Mouse (Mus musculus): ENCODE data around the gene Daam2. TPM values are rescaled to one million over a fixed set of nuclear protein-coding genes. Genes with fewer than 3 reads are reported as not detected.
"Not testable (repeated sequence)": the region's sequence is repeated elsewhere in the genome, so short reads cannot be mapped to it uniquely, and the experiment has no call there.

The Daam2 gene
- total and polyA plus RNA-seq, 2 experiments from 2014 or later: 2.2 to 12.9 TPM

DNA sequence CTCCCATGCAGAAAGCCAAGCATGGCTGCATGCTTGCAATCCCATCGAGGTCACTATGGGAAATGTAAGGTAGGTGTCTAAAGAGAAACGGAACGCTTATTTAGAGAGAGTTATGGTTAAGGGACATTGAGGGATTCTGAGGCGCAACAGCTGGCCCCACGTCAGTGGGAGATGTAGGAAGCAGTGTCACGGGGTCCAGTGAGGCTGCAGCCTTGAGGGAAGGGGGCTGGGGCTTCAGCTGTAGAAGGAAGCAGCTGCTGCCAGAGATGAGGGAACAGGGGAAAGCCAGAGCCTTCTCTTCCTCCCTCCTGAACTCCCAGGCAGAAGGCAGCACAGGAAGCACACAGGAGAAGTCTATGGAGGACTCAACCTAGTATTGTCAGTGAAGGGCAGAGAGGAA, 113.2 kb downstream of the Daam2 start:
- Histone ChIP-seq H3K4me2 (ENCODE audit: low read depth, low read length) (no peak overlapping the region), H3K27ac (no peak overlapping the region), H3K4me3 (ENCODE audit: low read length) (no peak overlapping the region), H3K36me3 (ENCODE audit: insufficient read depth, low read length) (peaks cover 6% of the 10 kb centered on the region; the same call in 1 of the 2 replicates), H3K27me3 (ENCODE audit: insufficient read depth, low read length) (no peaks in the 10 kb centered on the region), H3K9ac (replicated peaks; ENCODE audit: low read length) (no peak overlapping the region), H3K9me3 (ENCODE audit: low read length) (no peaks in the 10 kb centered on the region), H3K4me1 (ENCODE audit: insufficient read depth, low read length) (no peaks in the 10 kb centered on the region)
- 81% methylated on average over 6 of the region's 6 CpGs for WGBS
- TF ChIP-seq CTCF (IDR thresholded peaks at IDR 0.05; ENCODE audit: low read depth): no peak
- ATAC-seq (no peak), DNase-seq (ENCODE audit: low spot score) (no peak)

DNA sequence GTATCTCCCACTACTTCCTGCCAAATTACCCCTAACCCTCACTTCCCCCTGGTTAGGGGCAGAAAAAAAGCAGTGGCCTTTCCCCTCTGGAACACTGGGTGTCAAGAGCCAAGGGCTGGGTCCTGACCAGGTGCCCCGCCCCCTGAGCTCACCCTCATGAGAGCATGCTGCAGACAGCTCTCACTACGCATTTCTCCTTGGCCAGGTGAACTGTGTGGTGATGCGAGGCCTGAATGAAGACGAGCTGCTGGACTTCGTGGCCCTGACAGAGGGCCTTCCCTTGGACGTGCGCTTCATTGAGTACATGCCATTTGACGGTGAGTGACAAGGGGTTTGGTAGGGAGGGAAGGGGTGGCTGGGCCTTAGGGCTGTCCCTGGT, 114.9 kb downstream of the Daam2 start:
- peaks cover 1% of the 10 kb centered on the region; the same call in 1 of the 2 replicates for H3K36me3 ChIP-seq (ENCODE audit: insufficient read depth, low read length)
- ATAC-seq: no peak
- H3K9me3 ChIP-seq (ENCODE audit: low read length): no peaks in the 10 kb centered on the region
- H3K4me2 ChIP-seq (ENCODE audit: low read depth, low read length): no peak overlapping the region
- H3K27me3 ChIP-seq (ENCODE audit: insufficient read depth, low read length): no peaks in the 10 kb centered on the region
- TF ChIP-seq CTCF (IDR thresholded peaks at IDR 0.05; ENCODE audit: low read depth): no peak
- no peak overlapping the region for H3K4me3 ChIP-seq (ENCODE audit: low read length)
- whole genome bisulfite sequencing: 86% methylated on average over 8 of the region's 8 CpGs
- H3K9ac ChIP-seq (replicated peaks; ENCODE audit: low read length): no peak overlapping the region
- H3K27ac ChIP-seq: no peak overlapping the region
- H3K4me1 ChIP-seq (ENCODE audit: insufficient read depth, low read length): no peaks in the 10 kb centered on the region
- DNase-seq (ENCODE audit: low spot score): no peak

DNA sequence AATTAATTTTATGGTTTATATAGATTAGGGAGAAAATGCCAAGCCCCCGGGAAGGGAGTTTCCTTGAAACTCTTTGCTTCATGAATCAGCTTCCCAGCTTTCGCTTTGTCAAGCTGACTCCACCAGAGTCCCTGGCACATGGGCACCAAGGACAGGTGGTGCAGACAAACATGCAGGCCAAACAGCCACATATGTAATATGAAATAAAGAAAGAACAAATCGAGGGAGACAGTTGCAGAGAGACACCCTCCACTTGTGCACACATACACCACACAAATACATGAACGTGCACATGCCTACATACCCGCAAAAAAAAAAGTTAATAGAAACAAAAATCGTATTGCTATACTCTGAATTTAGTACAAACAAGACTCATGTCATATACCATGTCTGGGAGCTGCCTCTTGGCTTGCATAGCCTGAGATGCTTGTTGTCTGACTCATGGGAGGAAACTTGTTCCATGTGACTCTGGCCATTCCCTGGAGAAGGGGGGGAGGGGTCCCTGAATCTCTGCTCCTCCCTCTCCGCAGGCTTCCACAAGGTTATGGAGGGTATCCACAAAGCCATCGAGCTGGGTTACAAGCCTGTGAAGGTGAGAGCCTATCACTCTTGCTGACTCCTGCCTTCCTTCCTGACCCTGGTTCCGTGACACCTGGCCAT, 115.4 kb downstream of the Daam2 start:
- Histone ChIP-seq H3K27me3 (ENCODE audit: insufficient read depth, low read length) (no peaks in the 10 kb centered on the region), H3K4me3 (ENCODE audit: low read length) (no peak overlapping the region), H3K9me3 (ENCODE audit: low read length) (no peaks in the 10 kb centered on the region), H3K36me3 (ENCODE audit: insufficient read depth, low read length) (no peaks in the 10 kb centered on the region), H3K9ac (replicated peaks; ENCODE audit: low read length) (no peak overlapping the region), H3K27ac (no peak overlapping the region), H3K4me1 (ENCODE audit: insufficient read depth, low read length) (no peaks in the 10 kb centered on the region), H3K4me2 (ENCODE audit: low read depth, low read length) (no peak overlapping the region)
- TF ChIP-seq CTCF (IDR thresholded peaks at IDR 0.05; ENCODE audit: low read depth): no peak
- 76% methylated on average over 8 of the region's 9 CpGs for WGBS
- ATAC-seq: no peak
- DNase-seq (ENCODE audit: low spot score): no peak

DNA sequence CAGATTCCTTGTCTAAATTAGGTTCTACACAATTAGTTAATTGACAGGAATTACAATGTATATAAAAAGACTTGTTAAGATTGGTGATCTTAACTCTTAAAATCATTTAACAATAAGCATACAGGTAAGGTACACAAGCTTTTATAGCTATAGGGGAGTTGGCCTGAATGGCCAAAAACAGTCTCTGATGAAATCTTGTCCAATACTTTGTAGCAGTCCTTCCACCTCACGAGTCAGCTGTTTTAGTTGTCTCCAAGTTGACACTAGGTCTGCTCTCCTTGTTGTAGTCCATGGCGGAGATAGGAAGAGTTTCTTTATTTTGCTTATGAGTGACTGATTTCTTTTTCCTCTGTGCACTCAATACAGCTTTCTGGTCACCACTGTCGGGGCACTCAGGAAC, 121.3 kb downstream of the Daam2 start:
- not testable (repeated sequence) for H3K4me1 ChIP-seq (ENCODE audit: insufficient read depth, low read length); DNase-seq (ENCODE audit: low spot score); H3K27ac ChIP-seq; H3K4me3 ChIP-seq (ENCODE audit: low read length); H3K4me2 ChIP-seq (ENCODE audit: low read depth, low read length); H3K36me3 ChIP-seq (ENCODE audit: insufficient read depth, low read length); H3K9me3 ChIP-seq (ENCODE audit: low read length); H3K27me3 ChIP-seq (ENCODE audit: insufficient read depth, low read length); H3K9ac ChIP-seq (replicated peaks; ENCODE audit: low read length); ATAC-seq
- 65% methylated on average over 3 of the region's 3 CpGs for WGBS

DNA sequence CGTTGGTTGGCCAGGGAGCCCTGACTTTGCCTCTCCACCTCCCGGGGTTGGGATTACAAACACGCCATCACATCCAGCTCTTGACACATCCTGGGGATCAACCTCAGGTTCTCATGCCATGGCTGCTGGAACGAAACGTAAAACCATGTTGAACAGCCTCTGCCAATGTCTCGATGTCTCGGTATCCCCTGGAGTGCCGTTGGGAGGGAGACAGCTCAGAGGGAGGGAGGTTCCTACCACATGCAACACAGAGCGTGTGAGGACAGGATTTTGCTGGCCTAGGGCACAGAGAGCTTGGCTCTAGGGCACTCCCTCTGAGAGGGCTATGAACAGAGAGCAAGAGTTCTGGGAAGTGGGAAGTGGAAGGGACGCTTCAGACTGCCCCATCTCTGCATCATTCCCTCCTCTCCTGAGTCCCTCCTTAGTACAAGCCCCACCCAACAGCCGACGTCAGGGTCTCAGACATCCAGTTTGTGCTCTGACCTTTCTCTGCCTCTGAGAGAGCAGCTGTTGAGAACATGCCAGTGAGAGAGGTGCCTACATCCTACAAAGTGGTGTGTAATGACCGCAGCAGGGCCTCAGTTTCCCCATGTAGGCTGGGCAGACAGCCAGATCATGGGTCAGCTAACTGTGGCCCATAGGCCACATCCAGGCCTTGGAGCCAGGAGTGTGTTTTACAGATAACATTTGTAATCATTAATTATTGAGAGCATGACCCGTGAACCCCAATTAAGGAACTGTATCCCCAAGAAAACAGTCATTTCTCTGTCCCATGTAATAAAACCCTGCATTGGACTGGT, 123.6 kb downstream of the Daam2 start:
- Histone ChIP-seq H3K9ac (replicated peaks; ENCODE audit: low read length) (no peak overlapping the region), H3K9me3 (ENCODE audit: low read length) (no peaks in the 10 kb centered on the region), H3K27ac (no peak overlapping the region), H3K4me3 (ENCODE audit: low read length) (no peak overlapping the region), H3K36me3 (ENCODE audit: insufficient read depth, low read length) (0 out of 2 replicates have a peak, but pooled peaks cover 2% of the 10 kb centered on the region), H3K4me1 (ENCODE audit: insufficient read depth, low read length) (no peaks in the 10 kb centered on the region), H3K4me2 (ENCODE audit: low read depth, low read length) (no peak overlapping the region), H3K27me3 (ENCODE audit: insufficient read depth, low read length) (no peaks in the 10 kb centered on the region)
- ATAC-seq (no peak), DNase-seq (ENCODE audit: low spot score) (no peak)
- WGBS: 80% methylated on average over 14 of the region's 14 CpGs
- TF ChIP-seq CTCF (IDR thresholded peaks at IDR 0.05; ENCODE audit: low read depth): no peak

DNA sequence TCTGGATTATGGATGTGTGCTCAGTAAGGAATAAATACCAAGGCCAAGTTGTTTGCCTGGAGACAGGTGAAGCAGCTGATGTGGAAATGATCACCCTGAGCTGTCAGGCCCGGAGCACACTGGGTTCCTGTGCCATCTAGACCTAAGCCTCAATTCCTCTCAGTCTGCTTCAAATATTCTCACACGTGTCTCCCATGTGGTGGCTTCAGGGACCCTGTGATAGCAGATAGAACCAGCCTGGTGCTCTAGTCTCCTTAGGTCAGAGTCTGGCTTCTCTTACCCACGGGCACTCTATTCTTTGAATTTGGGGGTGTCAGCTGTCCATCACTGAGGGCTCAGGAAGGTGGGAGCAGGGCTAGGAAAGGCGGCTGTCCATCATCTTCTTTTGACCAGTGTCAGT, 124.4 kb downstream of the Daam2 start:
- no peaks in the 10 kb centered on the region for H3K4me1 ChIP-seq (ENCODE audit: insufficient read depth, low read length)
- H3K27me3 ChIP-seq (ENCODE audit: insufficient read depth, low read length): no peaks in the 10 kb centered on the region
- TF ChIP-seq CTCF (IDR thresholded peaks at IDR 0.05; ENCODE audit: low read depth): no peak
- 0 out of 2 replicates have a peak, but pooled peaks cover 10% of the 10 kb centered on the region for H3K36me3 ChIP-seq (ENCODE audit: insufficient read depth, low read length)
- no peak overlapping the region for H3K27ac ChIP-seq
- no peaks in the 10 kb centered on the region for H3K9me3 ChIP-seq (ENCODE audit: low read length)
- ATAC-seq (no peak), DNase-seq (ENCODE audit: low spot score) (no peak)
- no peak overlapping the region for H3K9ac ChIP-seq (replicated peaks; ENCODE audit: low read length)
- no peak overlapping the region for H3K4me2 ChIP-seq (ENCODE audit: low read depth, low read length)
- H3K4me3 ChIP-seq (ENCODE audit: low read length): no peak overlapping the region
- WGBS: 94% methylated on average over 4 of the region's 4 CpGs

All from hindbrain, postnatal 0 days (tissue).